Mouse (Mus musculus) midbrain, embryonic 15.5 days (tissue): Measurements from ENCODE around the gene Spata6. TPM values are rescaled to one million over a fixed set of nuclear protein-coding genes. Genes with fewer than 3 reads are reported as not detected.

Source experiments
- ATAC-seq: fragments of 200-750 bp; cut with Nextera tagmentation; replicated peaks from 2 replicates; pipeline ENCODE4 v1.8.0; 2017; ENCODE audit warnings: moderate TSS enrichment
- H3K27ac ChIP-seq: fragments of 300-500 bp; sonication (generic); 2 replicates; pipeline ENCODE4 v1.5.1; 2015; ENCODE audit warnings: mild to moderate bottlenecking, inconsistent platforms
- H3K27me3 ChIP-seq: fragments of 300-500 bp; sonication (generic); replicated peaks from 2 replicates; pipeline ENCODE4 v1.6.1; 2015; ENCODE audit warnings: inconsistent platforms
- H3K36me3 ChIP-seq: fragments of 300-500 bp; sonication (generic); replicated peaks from 2 replicates; pipeline ENCODE4 v1.6.1; 2015; ENCODE audit warnings: inconsistent platforms
- H3K4me1 ChIP-seq: fragments of 300-500 bp; sonication (generic); 2 replicates; pipeline ENCODE4 v1.6.1; 2015; ENCODE audit warnings: inconsistent platforms
- H3K4me2 ChIP-seq: fragments of 300-500 bp; sonication (generic); 2 replicates; pipeline ENCODE4 v1.6.1; 2015; ENCODE audit warnings: inconsistent platforms, mild to moderate bottlenecking, moderate library complexity
- H3K4me3 ChIP-seq: fragments of 300-500 bp; sonication (generic); 2 replicates; pipeline ENCODE4 v1.5.1; 2015; ENCODE audit warnings: mild to moderate bottlenecking, inconsistent platforms
- H3K9ac ChIP-seq: fragments of 300-500 bp; sonication (generic); 2 replicates; pipeline ENCODE4 v1.6.1; 2015; ENCODE audit warnings: mild to moderate bottlenecking, inconsistent platforms
- H3K9me3 ChIP-seq: fragments of 300-500 bp; sonication (generic); 2 replicates; pipeline ENCODE4 v1.6.1; 2016; ENCODE audit warnings: inconsistent platforms
- WGBS: fragments of 180-500 bp; shearing (Covaris S2); methylation state at CpG from one replicate; pipeline ENCODE4 v1.1.7; 2015; ENCODE audit warnings: mixed read lengths; 5-methylcytosine and 5-hydroxymethylcytosine counted together
- polyA plus RNA-seq: library from polyadenylated mRNA; unstranded; fragments of >200 nt; fragmentation: Nextera tagmentation; extraction: Ambion mirVana; gene quantifications from 2 replicates; pipeline ENCODE4 v1.2.1, GENCODE M21; 2015

The Spata6 gene
- polyA plus RNA-seq, 1 experiment from 2014 or later, result 13.2 TPM

DNA sequence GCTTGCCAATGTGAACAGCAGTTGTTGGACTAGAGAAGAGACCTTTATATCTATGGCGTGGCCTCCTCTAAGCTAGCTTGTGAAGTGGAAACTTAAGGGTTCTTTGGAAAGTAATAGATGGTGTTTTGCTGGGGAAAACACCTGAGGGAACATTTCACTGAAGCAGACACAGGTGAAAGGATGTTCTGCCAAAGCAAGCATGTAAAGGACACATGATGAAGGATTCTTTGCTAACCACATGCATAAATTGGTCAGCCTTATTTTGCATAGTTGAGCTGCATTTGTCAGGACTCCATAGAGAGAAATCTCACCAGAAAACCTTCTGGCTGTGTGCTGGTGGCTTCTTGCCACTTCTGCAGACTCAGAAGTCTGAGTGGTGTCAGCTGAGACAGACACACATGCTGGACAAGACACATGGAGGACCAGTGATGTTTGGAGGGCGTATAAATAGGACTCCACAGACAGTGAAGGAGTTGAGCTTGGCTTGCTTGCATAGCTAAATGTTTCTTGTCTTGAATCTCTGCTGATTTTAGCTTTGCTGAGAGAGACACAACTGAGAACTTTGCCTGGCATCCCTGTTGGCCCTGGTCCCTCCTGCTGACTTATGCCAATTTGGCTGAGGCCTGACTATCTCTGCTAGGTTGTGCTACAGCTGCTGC lies 148.1 kb downstream of the Spata6 start:
- Histone ChIP-seq H3K27me3 (no peaks in the 10 kb centered on the region), H3K4me3 (no peak overlapping the region), H3K9me3 (no peaks in the 10 kb centered on the region), H3K36me3 (no peaks in the 10 kb centered on the region), H3K4me2 (no peak overlapping the region), H3K9ac (no peak overlapping the region), H3K27ac (no peak overlapping the region), H3K4me1 (no peaks in the 10 kb centered on the region)
- ATAC-seq, result no peak
- 87% methylated on average over 2 of the region's 2 CpGs for WGBS

Other genes starting within 250 kb of the Spata6 start
- not detected in 2 replicates for gene Slc5a9, start 182.9 kb downstream of the Spata6 start, polyA plus RNA-seq
- gene Skint8, start 199.4 kb downstream of the Spata6 start, polyA plus RNA-seq, result not detected in 2 replicates